8 mouse cellular contexts compared by ENCODE assay signal in genomic region chr12:56986049-56986448, GRCm38 (mm10).
DNase-seq lines count a peak whose midpoint lies in the region; ATAC-seq lines count a peak whose summit lies in the region.

No protein-coding gene starts in this region.

- H3K36me3 ChIP-seq in forebrain, embryonic 14.5 days (ENCODE audit: control insufficient read depth, insufficient read depth, low read length), result no peaks in the 10 kb centered on the region
- H3K36me3 ChIP-seq in forebrain, embryonic 13.5 days (ENCODE audit: poor library complexity, severe bottlenecking), result no peaks in the 10 kb centered on the region
- H3K36me3 ChIP-seq in splenic B cell, adult 2 months (ENCODE audit: control insufficient read depth, insufficient read depth, low read length, poor library complexity, severe bottlenecking), result no peaks in the 10 kb centered on the region

- peak; percentile 75 for DNase-seq in forebrain, embryonic 14.5 days (ENCODE audit: low spot score)
- peak; percentile 25 for DNase-seq in urinary bladder, adult 2 months (ENCODE audit: low spot score)
- no peak for DNase-seq in urinary bladder, postnatal 4 days (ENCODE audit: low spot score in 2 of 2)
- peak; percentile 73 for DNase-seq in embryo, embryonic 11 days
- peak; percentile 77 for DNase-seq in kidney, postnatal 10 days
- DNase-seq in lung, adult 18-20 months, result peak; percentile 7 to 46
- DNase-seq in splenic B cell, adult 2 months (ENCODE audit: low read depth, low spot score), result peak; percentile 36

- H3K9me3 ChIP-seq in forebrain, embryonic 14.5 days (replicated peaks; ENCODE audit: control insufficient read depth, low read length), result no peaks in the 10 kb centered on the region
- no peaks in the 10 kb centered on the region for H3K9me3 ChIP-seq in forebrain, embryonic 13.5 days (replicated peaks)

- H3K27ac ChIP-seq in forebrain, embryonic 14.5 days (ENCODE audit: low read depth, low read length), result no peak overlapping the region
- H3K27ac ChIP-seq in forebrain, embryonic 13.5 days, result no peak overlapping the region

- ATAC-seq in forebrain, embryonic 14.5 days, result no peak
- no peak for ATAC-seq in forebrain, embryonic 13.5 days

- peaks cover 3% of the 10 kb centered on the region; the same call in 1 of the 2 replicates for H3K27me3 ChIP-seq in forebrain, embryonic 14.5 days (replicated peaks; ENCODE audit: control insufficient read depth, insufficient read depth, low read length)
- H3K27me3 ChIP-seq in forebrain, embryonic 13.5 days, result 0 out of 2 replicates have a peak, but pooled peaks cover 9% of the 10 kb centered on the region
- no peaks in the 10 kb centered on the region for H3K27me3 ChIP-seq in splenic B cell, adult 2 months (ENCODE audit: control insufficient read depth, insufficient read depth, low read length, poor library complexity, severe bottlenecking)

- WGBS in forebrain, embryonic 14.5 days, result 12% methylated on average over 5 of the region's 5 CpGs
- WGBS in forebrain, embryonic 13.5 days, result 9% methylated on average over 5 of the region's 5 CpGs

- no peaks in the 10 kb centered on the region for H3K4me1 ChIP-seq in forebrain, embryonic 14.5 days (ENCODE audit: control insufficient read depth, insufficient read depth, low read length)
- no peaks in the 10 kb centered on the region for H3K4me1 ChIP-seq in forebrain, embryonic 13.5 days

- no peak overlapping the region for H3K4me2 ChIP-seq in forebrain, embryonic 14.5 days (ENCODE audit: low read length)
- no peak overlapping the region for H3K4me2 ChIP-seq in forebrain, embryonic 13.5 days

- no peak overlapping the region for H3K4me3 ChIP-seq in forebrain, embryonic 14.5 days (ENCODE audit: low read depth, low read length)
- no peak overlapping the region for H3K4me3 ChIP-seq in forebrain, embryonic 13.5 days

- no peak overlapping the region for H3K9ac ChIP-seq in forebrain, embryonic 14.5 days (ENCODE audit: low read length)
- no peak overlapping the region for H3K9ac ChIP-seq in forebrain, embryonic 13.5 days

Comparison
In these comparisons a context has a peak if more than half of its experiments do, and no peak if none do; other contexts are left out.
1. DNase-seq: peak in forebrain, embryonic 14.5 days (single experiment), urinary bladder, adult 2 months (single experiment), embryo, embryonic 11 days (single experiment), kidney, postnatal 10 days (single experiment), lung, adult 18-20 months (2 of 2) and splenic B cell, adult 2 months (single experiment); none in urinary bladder, postnatal 4 days (0 of 2).